Mouse (Mus musculus) cortical plate, adult 2 months (tissue): ENCODE measurements around the gene Ankrd13a. TPM values are rescaled to one million over a fixed set of nuclear protein-coding genes. Genes with fewer than 3 reads are reported as not detected.
A peak's percentile ranks its signal among the peaks of the same experiment; 100 is the strongest.

Experiments
- H3K27ac ChIP-seq: fragments of 200-500 bp; 2 replicates; pipeline ENCODE4 v1.5.1; 2012; ENCODE audit warnings: low read length, control low read depth, inconsistent platforms; ENCODE audit not compliant: insufficient read depth
- H3K4me1 ChIP-seq: fragments of 200-500 bp; 2 replicates; pipeline ENCODE4 v1.6.1; 2011; ENCODE audit warnings: low read length; ENCODE audit not compliant: control insufficient read depth, insufficient read depth
- H3K4me3 ChIP-seq: fragments of 200-500 bp; 2 replicates; pipeline ENCODE4 v1.5.1; 2011; ENCODE audit warnings: mild to moderate bottlenecking, low read length, control low read depth; ENCODE audit not compliant: insufficient read depth
- CTCF ChIP-seq: fragments of 200-500 bp; IDR thresholded peaks from 2 replicates; pipeline ENCODE4 v1.5.1; 2011; ENCODE audit warnings: mild to moderate bottlenecking, control low read depth, low read length; ENCODE audit not compliant: insufficient read depth; ENCODE audit errors: extremely low read depth
- POLR2A ChIP-seq: fragments of 200-500 bp; IDR thresholded peaks from 2 replicates; pipeline ENCODE4 v1.6.1; 2011; ENCODE audit warnings: mild to moderate bottlenecking, low read length, control low read depth; ENCODE audit not compliant: insufficient read depth; ENCODE audit errors: extremely low read depth
- polyA plus RNA-seq: library from polyadenylated mRNA; depleted of rRNA; stranded (reverse); fragments of >200 nt; gene quantifications from 2 replicates; pipeline ENCODE4 v1.2.3, GENCODE M21; 2012

The Ankrd13a gene
- polyA plus RNA-seq, 1 experiment, result 38.5 TPM

GRCm38 (mm10) chr5:114795231-114795630 is 20.8 kb downstream of the Ankrd13a start:
- TF ChIP-seq POLR2A, result no peak
- TF ChIP-seq CTCF, result no peak
- Histone ChIP-seq H3K27ac (no peak overlapping the region), H3K4me1 (peaks cover 8% of the 10 kb centered on the region), H3K4me3 (no peak overlapping the region)

GRCm38 (mm10) chr5:114795653-114796052 is 21.2 kb downstream of the Ankrd13a start:
- no peak overlapping the region for H3K27ac ChIP-seq
- TF ChIP-seq CTCF (no peak), POLR2A (no peak)
- H3K4me3 ChIP-seq, result no peak overlapping the region
- H3K4me1 ChIP-seq, result peaks cover 8% of the 10 kb centered on the region

GRCm38 (mm10) chr5:114796299-114797012 is 22.0 kb downstream of the Ankrd13a start:
- Histone ChIP-seq H3K27ac (no peak overlapping the region), H3K4me3 (peak overlapping the region; percentile 40; the same call in 1 of the 2 replicates), H3K4me1 (peaks cover 8% of the 10 kb centered on the region)
- TF ChIP-seq POLR2A (no peak), CTCF (no peak)

- Histone ChIP-seq H3K27ac (no peak overlapping the region), H3K4me3 (no peak overlapping the region), H3K4me1 (peaks cover 8% of the 10 kb centered on the region)
- TF ChIP-seq CTCF, result no peak
- TF ChIP-seq POLR2A, result no peak
Observed at GRCm38 (mm10) chr5:114797253-114797652, 22.8 kb downstream of the Ankrd13a start.

- TF ChIP-seq CTCF, result no peak
- no peak for TF ChIP-seq POLR2A
- Histone ChIP-seq H3K27ac (no peak overlapping the region), H3K4me1 (peaks cover 7% of the 10 kb centered on the region), H3K4me3 (no peak overlapping the region)
Observed at GRCm38 (mm10) chr5:114799848-114800247, 25.4 kb downstream of the Ankrd13a start.

- TF ChIP-seq CTCF, result no peak
- TF ChIP-seq POLR2A, result no peak
- Histone ChIP-seq H3K4me1 (peaks cover 2% of the 10 kb centered on the region; the same call in 1 of the 2 replicates), H3K4me3 (no peak overlapping the region), H3K27ac (no peak overlapping the region)
Observed at GRCm38 (mm10) chr5:114801049-114801448, 26.6 kb downstream of the Ankrd13a start.

- H3K27ac ChIP-seq, result no peak overlapping the region
- no peaks in the 10 kb centered on the region for H3K4me1 ChIP-seq
- H3K4me3 ChIP-seq, result no peak overlapping the region
- TF ChIP-seq CTCF (no peak), POLR2A (no peak)
Observed at GRCm38 (mm10) chr5:114801841-114802240, 27.4 kb downstream of the Ankrd13a start.

- TF ChIP-seq POLR2A, result no peak
- TF ChIP-seq CTCF, result no peak
Observed at GRCm38 (mm10) chr5:114803231-114803630, 28.8 kb downstream of the Ankrd13a start.

GRCm38 (mm10) chr5:114804335-114804734 is 29.9 kb downstream of the Ankrd13a start:
- Histone ChIP-seq H3K27ac (no peak overlapping the region), H3K4me3 (no peak overlapping the region), H3K4me1 (no peaks in the 10 kb centered on the region)
- TF ChIP-seq POLR2A, result no peak
- no peak for TF ChIP-seq CTCF

More at GRCm38 (mm10) chr5:114803231-114803630, 28.8 kb downstream of the Ankrd13a start:
- Histone ChIP-seq H3K4me1 (no peaks in the 10 kb centered on the region), H3K27ac (no peak overlapping the region), H3K4me3 (no peak overlapping the region)

GRCm38 (mm10) chr5:114804958-114805357 is 30.5 kb downstream of the Ankrd13a start:
- Histone ChIP-seq H3K27ac (no peak overlapping the region), H3K4me1 (peaks cover 2% of the 10 kb centered on the region; the same call in 1 of the 2 replicates), H3K4me3 (no peak overlapping the region)
- TF ChIP-seq CTCF (peak; percentile 18; the same call in 1 of the 2 replicates), POLR2A (no peak)
